Mouse (Mus musculus) hindbrain, embryonic 15.5 days (tissue): ENCODE measurements at regions not wholly inside any gene's neighbourhood (a gene's known extent, or its start where the extent isn't known, plus 50 kb on each side); places are given as distances from the start of the nearest gene placed in this dataset.

ENCODE experiments used
- ATAC-seq: fragments of 200-750 bp; cut with Nextera tagmentation; 2 replicates; pipeline ENCODE4 v1.8.0; 2017; ENCODE audit warnings: low read depth, moderate number of reproducible peaks, moderate TSS enrichment; ENCODE audit not compliant: low FRiP score
- H3K27ac ChIP-seq: fragments of 300-500 bp; sonication (generic); replicated peaks from 2 replicates; pipeline ENCODE4 v1.5.1; 2015; ENCODE audit warnings: mild to moderate bottlenecking, inconsistent platforms
- H3K27me3 ChIP-seq: fragments of 300-500 bp; sonication (generic); 2 replicates; pipeline ENCODE4 v1.6.1; 2015; ENCODE audit warnings: control low read depth, inconsistent platforms
- H3K36me3 ChIP-seq: fragments of 300-500 bp; sonication (generic); 2 replicates; pipeline ENCODE4 v1.6.1; 2015; ENCODE audit warnings: control low read depth, inconsistent platforms
- H3K4me1 ChIP-seq: fragments of 300-500 bp; sonication (generic); replicated peaks from 2 replicates; pipeline ENCODE4 v1.6.1; 2015; ENCODE audit warnings: control low read depth, inconsistent platforms
- H3K4me2 ChIP-seq: fragments of 300-500 bp; sonication (generic); 2 replicates; pipeline ENCODE4 v1.6.1; 2015; ENCODE audit warnings: moderate library complexity, mild to moderate bottlenecking, inconsistent platforms
- H3K4me3 ChIP-seq: fragments of 300-500 bp; sonication (generic); 2 replicates; pipeline ENCODE4 v1.5.1; 2015; ENCODE audit warnings: mild to moderate bottlenecking, inconsistent platforms
- H3K9ac ChIP-seq: fragments of 300-500 bp; sonication (generic); 2 replicates; pipeline ENCODE4 v1.6.1; 2015; ENCODE audit warnings: inconsistent platforms
- H3K9me3 ChIP-seq: fragments of 300-500 bp; sonication (generic); 2 replicates; pipeline ENCODE4 v1.6.1; 2016; ENCODE audit warnings: control low read depth, inconsistent platforms
- WGBS: fragments of 180-500 bp; shearing (Covaris S2); methylation state at CpG from one replicate; pipeline ENCODE4 v1.1.7; 2015; 5-methylcytosine and 5-hydroxymethylcytosine counted together

DNA sequence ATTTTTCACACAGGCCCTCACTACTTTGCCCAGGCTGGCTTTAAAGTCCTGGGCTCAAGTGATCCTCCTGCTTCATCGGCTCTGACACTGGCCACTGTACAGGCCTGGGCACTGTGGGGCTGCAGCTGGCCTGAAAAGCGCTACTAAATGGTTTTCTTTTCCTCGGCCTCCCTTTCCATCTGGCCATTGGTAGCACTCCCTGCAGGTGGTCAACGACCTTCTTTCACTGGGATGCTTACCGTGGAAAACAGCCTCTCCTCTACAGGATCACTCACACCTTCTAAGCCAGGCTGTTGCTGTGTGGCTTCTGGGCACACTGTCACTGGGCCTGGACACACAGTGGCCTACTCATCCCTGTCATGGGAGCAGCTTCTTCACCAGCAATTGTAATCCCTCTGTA is 298.5 kb upstream of the 4930535I16Rik start:
- Histone ChIP-seq H3K4me1 (peaks cover 12% of the 10 kb centered on the region), H3K27ac (no peak overlapping the region), H3K9me3 (no peaks in the 10 kb centered on the region), H3K9ac (no peak overlapping the region), H3K4me2 (no peak overlapping the region), H3K36me3 (no peaks in the 10 kb centered on the region), H3K4me3 (no peak overlapping the region), H3K27me3 (peaks cover 2% of the 10 kb centered on the region; the same call in 1 of the 2 replicates)
- ATAC-seq = no peak
- 19% methylated on average over 5 of the region's 5 CpGs for WGBS

GRCm38 (mm10) chr4:124215077-124215476 is 297.3 kb upstream of the 4930535I16Rik start:
- no peak for ATAC-seq
- 88% methylated on average over 7 of the region's 7 CpGs for WGBS
- H3K9me3 ChIP-seq = no peaks in the 10 kb centered on the region
- H3K27me3 ChIP-seq = no peaks in the 10 kb centered on the region
- H3K36me3 ChIP-seq = no peaks in the 10 kb centered on the region
- H3K9ac ChIP-seq = no peak overlapping the region
- no peak overlapping the region for H3K4me3 ChIP-seq
- H3K4me2 ChIP-seq = no peak overlapping the region
- no peak overlapping the region for H3K27ac ChIP-seq
- H3K4me1 ChIP-seq = peaks cover 12% of the 10 kb centered on the region

GRCm38 (mm10) chr4:124210103-124210502 is 292.3 kb upstream of the 4930535I16Rik start:
- WGBS = 84% methylated on average over 9 of the region's 9 CpGs
- H3K27me3 ChIP-seq = no peaks in the 10 kb centered on the region
- H3K4me2 ChIP-seq = no peak overlapping the region
- no peak overlapping the region for H3K4me3 ChIP-seq
- H3K4me1 ChIP-seq = no peaks in the 10 kb centered on the region
- H3K9me3 ChIP-seq = no peaks in the 10 kb centered on the region
- no peaks in the 10 kb centered on the region for H3K36me3 ChIP-seq
- ATAC-seq = no peak
- H3K9ac ChIP-seq = no peak overlapping the region
- H3K27ac ChIP-seq = no peak overlapping the region

DNA sequence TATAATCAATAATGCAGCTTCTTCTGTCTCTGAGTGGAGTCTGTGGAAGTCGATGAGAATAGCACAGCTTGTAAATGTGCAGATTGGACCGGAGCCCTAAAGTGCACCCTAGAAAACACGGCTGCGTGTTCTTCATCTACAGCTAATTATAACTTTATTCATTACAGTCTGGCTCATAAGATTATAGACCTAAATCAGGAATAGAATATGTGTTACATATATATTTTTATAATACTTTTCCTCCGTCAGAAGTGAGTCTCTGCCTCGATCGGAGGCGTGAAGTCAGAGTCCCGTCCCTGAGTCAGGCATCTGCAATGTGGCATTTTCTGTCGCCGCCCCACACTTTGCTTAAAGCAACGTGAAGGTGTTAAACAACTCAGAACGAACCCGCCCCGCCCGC is 288.7 kb upstream of the 4930535I16Rik start:
- ATAC-seq = no peak

DNA sequence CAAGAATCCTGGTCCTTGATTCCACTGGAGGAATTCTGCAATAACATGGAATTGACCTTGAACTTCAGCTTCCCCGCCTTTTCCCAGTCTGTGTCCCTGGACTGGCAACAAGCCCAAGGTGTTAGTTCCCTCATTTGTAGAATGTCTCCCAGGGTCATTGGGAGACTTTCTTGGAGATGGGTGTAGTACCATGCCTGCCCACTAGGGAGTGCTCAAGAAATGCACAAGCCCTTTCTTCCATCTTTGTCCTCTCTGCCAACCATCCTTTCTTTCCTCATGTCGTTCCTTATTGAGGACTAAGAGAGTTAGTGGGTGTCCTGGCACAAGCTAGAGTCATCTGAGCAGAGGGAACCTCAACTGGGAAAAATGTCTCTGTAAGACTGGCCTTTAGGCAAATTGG is 285.9 kb upstream of the 4930535I16Rik start:
- Histone ChIP-seq H3K9ac (no peak overlapping the region), H3K4me2 (no peak overlapping the region), H3K27ac (no peak overlapping the region), H3K27me3 (0 out of 2 replicates have a peak, but pooled peaks cover 9% of the 10 kb centered on the region), H3K9me3 (no peaks in the 10 kb centered on the region), H3K4me3 (no peak overlapping the region), H3K36me3 (no peaks in the 10 kb centered on the region), H3K4me1 (peaks cover 11% of the 10 kb centered on the region)
- ATAC-seq = no peak
- 83% methylated on average over 2 of the region's 2 CpGs for WGBS

More for the DNA sequence above, 288.7 kb upstream of the 4930535I16Rik start:
- Histone ChIP-seq H3K4me3 (no peak overlapping the region), H3K9ac (no peak overlapping the region), H3K4me2 (no peak overlapping the region), H3K27me3 (no peaks in the 10 kb centered on the region), H3K36me3 (no peaks in the 10 kb centered on the region), H3K9me3 (no peaks in the 10 kb centered on the region), H3K4me1 (no peaks in the 10 kb centered on the region), H3K27ac (no peak overlapping the region)
- WGBS = 94% methylated on average over 16 of the region's 16 CpGs

GRCm38 (mm10) chr4:124199884-124200844 is 282.3 kb upstream of the 4930535I16Rik start:
- Histone ChIP-seq H3K4me2 (no peak overlapping the region), H3K4me1 (peaks cover 19% of the 10 kb centered on the region), H3K9ac (no peak overlapping the region), H3K9me3 (no peaks in the 10 kb centered on the region), H3K27me3 (peaks cover 9% of the 10 kb centered on the region; the same call in 1 of the 2 replicates), H3K4me3 (no peak overlapping the region), H3K27ac (no peak overlapping the region), H3K36me3 (no peaks in the 10 kb centered on the region)
- 13% methylated on average over 14 of the region's 14 CpGs for WGBS
- ATAC-seq = no peak

GRCm38 (mm10) chr4:124198832-124199231 is 281.0 kb upstream of the 4930535I16Rik start:
- Histone ChIP-seq H3K4me3 (no peak overlapping the region), H3K4me2 (no peak overlapping the region), H3K27me3 (peaks cover 9% of the 10 kb centered on the region; the same call in 1 of the 2 replicates), H3K36me3 (no peaks in the 10 kb centered on the region), H3K9me3 (no peaks in the 10 kb centered on the region), H3K9ac (no peak overlapping the region), H3K27ac (no peak overlapping the region), H3K4me1 (peaks cover 19% of the 10 kb centered on the region)
- ATAC-seq = no peak
- 70% methylated on average over 15 of the region's 15 CpGs for WGBS

GRCm38 (mm10) chr4:124196711-124197110 is 278.9 kb upstream of the 4930535I16Rik start:
- H3K4me1 ChIP-seq = peaks cover 27% of the 10 kb centered on the region
- H3K4me3 ChIP-seq = no peak overlapping the region
- peak; percentile 71 for ATAC-seq
- peaks cover 9% of the 10 kb centered on the region; the same call in 1 of the 2 replicates for H3K27me3 ChIP-seq
- H3K9me3 ChIP-seq = no peaks in the 10 kb centered on the region
- H3K4me2 ChIP-seq = no peak overlapping the region
- H3K9ac ChIP-seq = no peak overlapping the region
- whole genome bisulfite sequencing = 18% methylated on average over 12 of the region's 12 CpGs
- H3K27ac ChIP-seq = no peak overlapping the region
- H3K36me3 ChIP-seq = no peaks in the 10 kb centered on the region

DNA sequence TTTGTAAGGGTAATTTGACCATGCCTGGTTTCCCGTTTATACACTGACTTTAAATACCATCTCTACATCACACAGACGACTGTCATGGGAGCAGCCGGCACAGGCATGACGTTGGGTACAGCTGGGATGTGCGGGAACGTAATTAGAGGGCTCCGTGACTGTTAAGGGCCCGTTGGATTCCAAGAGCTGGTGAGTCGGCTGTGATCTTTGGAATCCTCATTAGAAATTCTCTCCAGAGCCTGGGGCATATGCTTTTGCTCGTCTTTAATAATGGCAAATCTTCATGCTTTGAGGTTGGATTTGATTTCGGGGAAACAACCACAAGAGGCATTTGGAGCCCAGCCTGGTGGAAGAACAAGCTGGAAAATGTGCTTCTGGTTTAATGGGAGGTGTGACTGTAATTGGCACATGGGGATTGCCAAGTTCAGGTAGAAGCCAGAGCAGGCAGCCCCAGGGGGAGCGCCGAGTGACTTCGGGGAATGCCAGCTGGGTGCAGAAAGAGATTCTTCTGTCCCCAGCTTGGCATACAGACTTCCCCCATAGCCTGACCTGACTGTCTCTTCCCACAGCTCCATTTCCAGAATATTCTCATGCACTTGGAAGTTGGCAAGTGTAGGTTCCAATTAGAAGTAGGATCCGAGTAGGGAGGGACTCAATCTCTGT is 275.4 kb upstream of the 4930535I16Rik start:
- H3K9me3 ChIP-seq = no peaks in the 10 kb centered on the region

DNA sequence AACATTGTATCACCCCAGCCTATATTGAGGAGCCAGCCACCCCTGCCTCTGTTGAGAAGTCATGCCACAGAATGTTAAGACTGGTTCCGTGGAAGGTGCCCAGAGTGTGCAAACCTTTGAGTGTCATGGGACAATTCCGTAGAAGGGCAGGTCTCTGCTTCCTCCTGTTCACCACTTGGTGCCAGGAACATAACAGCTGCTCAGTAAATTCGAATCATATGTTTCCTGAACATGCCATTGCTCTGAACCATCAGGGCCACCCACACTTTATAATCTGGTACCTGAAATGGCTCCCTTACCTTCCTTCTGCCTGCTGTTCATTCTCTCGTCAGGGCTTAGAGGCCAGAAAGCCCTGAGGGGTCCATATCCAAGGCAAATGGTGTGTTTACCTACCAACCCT is 273.0 kb upstream of the 4930535I16Rik start:
- Histone ChIP-seq H3K9me3 (no peaks in the 10 kb centered on the region), H3K27ac (no peak overlapping the region), H3K9ac (no peak overlapping the region), H3K4me1 (peaks cover 13% of the 10 kb centered on the region), H3K27me3 (peaks cover 3% of the 10 kb centered on the region; the same call in 1 of the 2 replicates), H3K36me3 (no peaks in the 10 kb centered on the region), H3K4me2 (no peak overlapping the region), H3K4me3 (no peak overlapping the region)
- ATAC-seq = no peak
- WGBS = 83% methylated on average over 4 of the region's 4 CpGs

More for the DNA sequence above, 275.4 kb upstream of the 4930535I16Rik start:
- H3K9ac ChIP-seq = no peak overlapping the region
- H3K4me2 ChIP-seq = no peak overlapping the region
- ATAC-seq = no peak
- 46% methylated on average over 15 of the region's 15 CpGs for WGBS
- peaks cover 16% of the 10 kb centered on the region for H3K4me1 ChIP-seq
- no peak overlapping the region for H3K4me3 ChIP-seq
- H3K27ac ChIP-seq = no peak overlapping the region
- H3K36me3 ChIP-seq = no peaks in the 10 kb centered on the region
- peaks cover 3% of the 10 kb centered on the region; the same call in 1 of the 2 replicates for H3K27me3 ChIP-seq

DNA sequence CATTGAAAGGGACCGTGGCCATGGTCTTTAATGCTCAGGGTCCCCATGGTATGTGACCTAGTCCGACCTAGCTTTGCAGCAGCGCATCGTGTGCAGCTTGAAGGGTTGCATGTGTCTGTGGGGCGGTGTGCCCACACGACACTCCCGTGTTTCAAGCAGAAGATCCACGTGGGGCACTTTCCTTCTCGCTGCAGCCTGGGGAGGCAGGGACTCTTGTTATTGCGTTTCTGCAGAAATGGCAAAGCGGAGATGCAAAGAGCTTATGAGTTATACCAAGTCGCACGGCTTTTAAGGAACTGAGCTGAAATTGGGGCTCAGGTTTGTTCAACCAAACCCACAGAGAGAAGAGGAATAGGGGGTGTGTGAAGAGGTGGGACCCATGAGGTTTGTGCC is 272.2 kb upstream of the 4930535I16Rik start:
- ATAC-seq = no peak

More for the DNA sequence above, 272.2 kb upstream of the 4930535I16Rik start:
- H3K27me3 ChIP-seq = peaks cover 3% of the 10 kb centered on the region; the same call in 1 of the 2 replicates
- H3K4me1 ChIP-seq = peaks cover 13% of the 10 kb centered on the region
- 82% methylated on average over 13 of the region's 13 CpGs for WGBS
- no peak overlapping the region for H3K27ac ChIP-seq
- H3K9me3 ChIP-seq = no peaks in the 10 kb centered on the region
- no peaks in the 10 kb centered on the region for H3K36me3 ChIP-seq
- H3K9ac ChIP-seq = no peak overlapping the region
- H3K4me2 ChIP-seq = no peak overlapping the region
- H3K4me3 ChIP-seq = no peak overlapping the region
